Mouse (Mus musculus): Measurements from ENCODE around the gene Dhx16.

The Dhx16 gene

GRCm38 (mm10) chr17:35916297-35917142 lies 36.9 kb downstream of the Dhx16 start, which contains the start of the genes Mrps18b and Ppp1r10:
Mrps18b (minus strand) TSS chr17:35916389.
Ppp1r10 (plus strand) TSS chr17:35916434.
- in situ Hi-C loops (cut with MboI; ENCODE audit: low pct_unique_long_range_greater_than_20kb in 1 of 2, low sequenced_read_pairs in 2 of 2, unreplicated experiment in 1 of 2): no loop called here

- in situ Hi-C loops (cut with MboI; ENCODE audit: low pct_unique_long_range_greater_than_20kb in 1 of 2, low sequenced_read_pairs in 2 of 2, unreplicated experiment in 1 of 2): no loop called here
Measured at GRCm38 (mm10) chr17:35917143-35917462, 37.5 kb downstream of the Dhx16 start.

GRCm38 (mm10) chr17:35917463-35918251 lies 38.0 kb downstream of the Dhx16 start:
- in situ Hi-C loops (cut with MboI; ENCODE audit: low pct_unique_long_range_greater_than_20kb in 1 of 2, low sequenced_read_pairs in 2 of 2, unreplicated experiment in 1 of 2): no loop called here

DNA sequence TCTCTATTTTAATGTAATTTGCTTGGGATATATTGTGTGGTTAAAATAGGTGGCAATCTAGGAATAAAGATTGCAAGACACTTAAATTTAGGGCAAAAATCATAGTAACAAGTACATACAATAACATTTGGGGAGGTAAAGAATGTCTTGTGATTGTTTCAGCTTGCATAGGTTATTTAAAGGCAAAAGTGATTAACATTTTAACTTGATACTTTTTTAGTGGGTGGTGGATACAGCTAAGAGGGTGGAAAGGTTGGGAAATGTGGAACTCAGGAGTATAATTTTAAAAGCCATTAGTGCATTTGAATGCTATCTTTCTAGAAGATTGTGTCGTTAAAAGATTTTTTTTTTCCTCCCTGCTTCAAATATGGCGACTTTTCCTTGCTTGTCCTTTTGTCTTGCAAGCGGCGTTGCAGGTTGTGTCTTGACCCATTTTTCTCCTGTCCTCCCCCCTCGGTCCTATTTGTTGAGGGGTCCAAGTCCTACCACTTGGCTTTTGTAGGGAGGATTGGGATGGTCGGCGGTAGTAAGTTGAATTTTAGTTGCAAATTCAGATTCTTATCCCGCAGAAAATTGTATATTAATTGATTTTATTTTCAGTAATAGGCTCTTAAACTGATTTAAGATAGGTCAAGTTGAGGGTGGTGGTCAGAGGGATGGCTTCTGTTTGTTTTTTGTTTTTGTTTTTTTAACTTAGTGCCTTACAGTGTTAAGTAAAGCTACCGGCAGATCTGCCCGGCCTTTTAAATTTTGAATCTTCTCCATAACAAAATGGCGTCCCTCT lies 38.8 kb downstream of the Dhx16 start:
- in situ Hi-C loops (cut with MboI; ENCODE audit: low pct_unique_long_range_greater_than_20kb in 1 of 2, low sequenced_read_pairs in 2 of 2, unreplicated experiment in 1 of 2): no loop called here

- in situ Hi-C loops (cut with MboI; ENCODE audit: low pct_unique_long_range_greater_than_20kb in 1 of 2, low sequenced_read_pairs in 2 of 2, unreplicated experiment in 1 of 2): no loop called here
Measured at GRCm38 (mm10) chr17:35919060-35919715, 39.6 kb downstream of the Dhx16 start.

- in situ Hi-C loops (cut with MboI; ENCODE audit: low pct_unique_long_range_greater_than_20kb in 1 of 2, low sequenced_read_pairs in 2 of 2, unreplicated experiment in 1 of 2): no loop called here
Measured at GRCm38 (mm10) chr17:35919864-35920301, 40.3 kb downstream of the Dhx16 start.

- in situ Hi-C loops (cut with MboI; ENCODE audit: low pct_unique_long_range_greater_than_20kb in 1 of 2, low sequenced_read_pairs in 2 of 2, unreplicated experiment in 1 of 2): no loop called here
Measured at GRCm38 (mm10) chr17:35920384-35920783, 40.8 kb downstream of the Dhx16 start.

DNA sequence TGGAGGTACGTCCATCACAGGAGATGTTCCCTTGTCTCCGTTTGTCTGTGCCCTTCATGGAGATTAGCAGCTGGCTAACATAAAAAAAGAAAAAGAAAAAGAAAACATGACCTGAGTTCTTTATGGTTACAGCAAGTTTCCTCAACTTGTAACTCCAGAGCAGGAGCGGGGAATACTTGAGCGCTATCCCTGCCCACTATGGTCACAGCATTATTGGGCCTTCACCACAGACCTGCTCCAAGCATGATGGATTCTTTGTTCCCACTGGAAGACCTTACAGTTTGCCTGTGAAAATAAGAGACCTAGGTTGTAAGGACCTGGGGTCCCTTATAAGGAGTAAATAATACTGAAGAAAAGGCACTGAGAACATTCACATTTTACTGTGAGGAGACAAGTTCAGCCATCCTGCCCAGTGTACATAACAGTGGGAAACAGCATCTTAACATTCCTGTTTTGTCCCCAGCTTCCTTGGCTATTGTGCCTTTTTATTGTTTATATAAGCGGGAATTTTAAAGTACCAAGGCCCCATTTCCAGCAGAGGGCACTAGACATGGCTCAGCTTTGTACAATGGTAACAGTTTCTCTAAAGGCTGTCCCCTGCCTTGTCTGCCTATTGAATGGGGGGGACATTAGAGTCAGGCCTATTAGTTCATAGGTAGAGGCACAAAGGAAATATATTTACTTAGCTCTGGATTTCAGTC lies 41.4 kb downstream of the Dhx16 start:
- in situ Hi-C loops (cut with MboI; ENCODE audit: low pct_unique_long_range_greater_than_20kb in 1 of 2, low sequenced_read_pairs in 2 of 2, unreplicated experiment in 1 of 2): no loop called here

GRCm38 (mm10) chr17:35921710-35922109 lies 42.1 kb downstream of the Dhx16 start:
- in situ Hi-C loops (cut with MboI; ENCODE audit: low pct_unique_long_range_greater_than_20kb in 1 of 2, low sequenced_read_pairs in 2 of 2, unreplicated experiment in 1 of 2): no loop called here

DNA sequence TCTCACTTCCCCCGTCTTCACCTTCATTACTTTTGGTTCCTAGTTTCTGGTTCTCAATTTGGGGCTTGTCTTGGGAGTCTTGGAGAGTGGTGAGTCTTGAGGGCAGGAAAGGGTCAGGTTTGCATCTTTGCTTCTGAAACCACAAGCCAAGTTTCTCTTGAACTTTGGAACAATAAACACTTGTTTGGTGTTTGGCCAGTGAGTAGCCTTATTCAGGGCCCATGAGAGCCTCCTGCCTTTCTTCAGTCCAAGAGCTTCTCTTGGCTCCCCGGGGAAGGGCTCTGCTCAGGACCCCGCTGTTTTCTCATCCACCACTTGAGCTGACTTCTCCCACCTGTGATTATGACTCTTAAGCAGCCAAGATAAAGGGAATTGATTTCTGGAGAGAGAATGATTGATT lies 42.9 kb downstream of the Dhx16 start:
- in situ Hi-C loops (cut with MboI; ENCODE audit: low pct_unique_long_range_greater_than_20kb in 1 of 2, low sequenced_read_pairs in 2 of 2, unreplicated experiment in 1 of 2): no loop called here

DNA sequence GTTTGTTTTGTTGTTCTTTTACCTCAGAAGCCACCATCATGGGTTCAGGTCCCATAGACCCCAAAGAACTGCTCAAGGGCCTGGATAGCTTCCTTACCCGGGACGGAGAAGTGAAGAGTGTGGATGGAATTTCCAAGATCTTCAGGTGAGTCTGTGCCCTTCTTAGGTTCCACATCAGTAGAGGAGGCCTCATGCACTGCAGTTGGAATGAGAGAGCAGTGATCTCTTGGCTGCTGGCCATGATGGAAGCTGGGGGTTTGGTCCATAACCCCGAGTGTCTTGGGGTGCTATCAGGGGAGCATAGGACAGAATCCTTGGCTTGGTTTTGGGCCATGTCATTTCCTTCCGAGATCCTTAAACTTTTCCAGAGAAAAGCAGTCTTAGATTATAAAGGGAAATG lies 43.7 kb downstream of the Dhx16 start:
- in situ Hi-C loops (cut with MboI; ENCODE audit: low pct_unique_long_range_greater_than_20kb in 1 of 2, low sequenced_read_pairs in 2 of 2, unreplicated experiment in 1 of 2): no loop called here

DNA sequence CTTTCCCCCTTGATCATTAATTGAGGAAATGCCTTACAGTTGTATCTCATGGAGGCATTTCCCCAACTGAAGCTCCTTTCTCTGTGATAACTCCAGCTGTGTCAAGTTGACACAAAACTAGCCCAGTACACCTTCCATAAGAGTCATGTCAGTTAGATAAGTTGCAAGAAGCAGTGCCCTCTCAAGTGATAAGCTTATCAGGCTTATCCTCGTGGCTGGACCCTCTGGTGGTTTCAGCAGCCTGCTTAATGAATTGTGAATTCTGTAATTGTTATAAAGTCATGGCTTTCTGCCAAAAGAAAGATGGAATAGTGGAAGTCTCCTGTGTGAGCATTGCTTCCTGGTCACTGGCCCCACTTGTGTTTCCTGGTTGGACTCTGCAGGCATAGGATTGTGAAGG lies 47.9 kb downstream of the Dhx16 start:
- in situ Hi-C loops (cut with MboI; ENCODE audit: low pct_unique_long_range_greater_than_20kb in 1 of 2, low sequenced_read_pairs in 2 of 2, unreplicated experiment in 1 of 2): no loop called here

DNA sequence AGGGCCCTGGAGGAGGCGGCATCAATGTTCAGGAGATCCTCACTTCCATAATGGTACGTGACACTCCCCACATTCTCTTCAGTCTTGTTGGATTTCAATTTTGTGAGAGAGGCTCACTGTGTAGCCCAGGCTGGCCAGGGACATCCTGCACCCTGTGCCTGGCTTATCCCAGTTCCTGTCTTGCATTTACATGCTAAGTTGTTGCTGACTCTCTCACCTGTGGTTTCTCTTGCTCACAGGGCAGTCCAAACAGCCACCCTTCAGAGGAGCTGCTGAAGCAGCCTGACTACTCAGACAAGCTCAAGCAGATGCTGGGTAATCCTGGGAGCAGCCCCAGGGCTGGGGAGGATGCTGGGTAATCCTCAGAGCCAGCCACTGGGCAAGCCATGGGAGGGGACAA lies 49.9 kb downstream of the Dhx16 start:
- in situ Hi-C loops (cut with MboI; ENCODE audit: low pct_unique_long_range_greater_than_20kb in 1 of 2, low sequenced_read_pairs in 2 of 2, unreplicated experiment in 1 of 2): no loop called here

DNA sequence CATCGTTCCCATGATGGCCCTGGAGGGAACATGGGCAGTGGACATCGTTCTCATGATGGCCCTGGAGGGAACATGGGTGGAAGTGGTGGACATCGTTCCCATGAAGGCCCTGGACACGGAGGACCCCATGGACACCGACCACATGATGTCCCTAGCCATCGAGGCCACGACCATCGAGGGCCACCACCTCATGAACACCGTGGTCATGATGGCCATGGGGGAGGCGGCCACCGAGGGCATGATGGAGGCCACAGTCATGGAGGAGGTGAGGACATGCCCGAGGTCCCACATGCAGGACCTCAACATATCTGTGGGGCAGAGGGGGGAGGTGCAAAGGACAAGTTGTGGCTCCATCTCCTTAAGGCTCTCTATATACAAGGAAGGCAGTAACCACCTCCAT lies 51.0 kb downstream of the Dhx16 start:
- in situ Hi-C loops (cut with MboI; ENCODE audit: low pct_unique_long_range_greater_than_20kb in 1 of 2, low sequenced_read_pairs in 2 of 2, unreplicated experiment in 1 of 2): no loop called here

DNA sequence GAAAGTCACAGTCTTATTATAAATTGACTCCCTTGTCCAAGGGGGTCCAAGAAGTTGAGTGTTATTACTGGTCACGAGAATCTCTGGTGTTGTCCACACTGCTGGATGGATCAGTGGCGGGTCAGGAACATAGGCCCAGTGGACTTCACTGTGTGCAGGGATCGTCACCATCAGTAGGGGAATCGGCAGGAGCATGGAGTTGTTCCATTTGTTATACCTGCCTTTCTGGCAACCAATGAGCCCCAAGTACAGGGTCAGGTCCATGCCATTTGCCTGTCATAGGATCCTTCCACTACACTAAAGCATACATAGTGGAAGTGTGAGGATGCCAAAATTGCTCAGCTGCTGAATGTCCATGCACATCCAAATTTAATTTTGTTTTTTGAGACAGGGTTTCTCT lies 53.0 kb downstream of the Dhx16 start:
- in situ Hi-C loops (cut with MboI; ENCODE audit: low pct_unique_long_range_greater_than_20kb in 1 of 2, low sequenced_read_pairs in 2 of 2, unreplicated experiment in 1 of 2): no loop called here

DNA sequence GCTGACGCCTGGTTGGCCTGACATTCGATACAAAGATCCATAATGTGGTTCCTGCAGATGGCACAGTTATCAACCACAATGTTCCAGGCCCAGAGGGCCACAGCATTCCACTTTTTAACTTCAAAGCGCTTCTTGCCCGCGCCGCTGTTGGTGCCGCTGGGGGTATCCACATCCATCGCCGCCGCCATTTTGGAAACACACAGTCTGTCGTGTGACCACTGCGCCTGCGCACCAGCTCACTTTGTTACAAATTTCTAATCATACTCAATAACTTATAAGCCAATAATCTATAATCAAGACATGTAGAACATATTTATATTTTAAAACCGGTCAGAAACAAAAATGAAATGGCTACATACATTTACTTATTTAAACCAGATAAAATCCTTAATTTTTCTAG lies 56.1 kb downstream of the Dhx16 start:
- in situ Hi-C loops (cut with MboI; ENCODE audit: low pct_unique_long_range_greater_than_20kb in 1 of 2, low sequenced_read_pairs in 2 of 2, unreplicated experiment in 1 of 2): loop anchor here in 1 of 2 experiments (5.0 kb wide), 1 partner anchor 62 kb away; no protein-coding TSS in a partner anchor

GRCm38 (mm10) chr17:35937700-35938348 lies 58.2 kb downstream of the Dhx16 start:
- in situ Hi-C loops (cut with MboI; ENCODE audit: low pct_unique_long_range_greater_than_20kb in 1 of 2, low sequenced_read_pairs in 2 of 2, unreplicated experiment in 1 of 2): loop anchor here in 1 of 2 experiments (5.0 kb wide), 1 partner anchor 59 kb away; no protein-coding TSS in a partner anchor

All from mouse embryonic stem cell (cell line).